Mouse (Mus musculus) midbrain, postnatal 0 days (tissue): ENCODE measurements around the gene Ulk2. TPM values are rescaled to one million over a fixed set of nuclear protein-coding genes. Genes with fewer than 3 reads are reported as not detected.
"Not testable (repeated sequence)": the region's sequence is repeated elsewhere in the genome, so short reads cannot be mapped to it uniquely, and the experiment has no call there.

Experiments
- ATAC-seq: fragments of 200-750 bp; cut with Nextera tagmentation; 2 replicates; pipeline ENCODE4 v1.8.0; 2017; ENCODE audit warnings: moderate number of reproducible peaks, mild to moderate bottlenecking, moderate TSS enrichment, moderate library complexity; ENCODE audit not compliant: low FRiP score
- DNase-seq: peaks from one replicate; pipeline ENCODE4 v3.0.0-alpha.2; 2015; ENCODE audit warnings: low spot score
- H3K27ac ChIP-seq: fragments of 300-500 bp; sonication (generic); 2 replicates; pipeline ENCODE4 v1.5.1; 2014; ENCODE audit warnings: low read depth, mild to moderate bottlenecking, low read length, mixed read lengths
- H3K27me3 ChIP-seq: fragments of 300-500 bp; sonication (generic); 2 replicates; pipeline ENCODE4 v1.6.1; 2014; ENCODE audit warnings: low read length, control low read depth, mixed read lengths; ENCODE audit not compliant: insufficient read depth
- H3K36me3 ChIP-seq: fragments of 300-500 bp; sonication (generic); 2 replicates; pipeline ENCODE4 v1.6.1; 2014; ENCODE audit warnings: low read length, control low read depth, mixed read lengths; ENCODE audit not compliant: insufficient read depth
- H3K4me1 ChIP-seq: fragments of 300-500 bp; sonication (generic); 2 replicates; pipeline ENCODE4 v1.6.1; 2014; ENCODE audit warnings: mild to moderate bottlenecking, control low read depth, antibody characterized with exemption, low read length, mixed read lengths; ENCODE audit not compliant: insufficient read depth
- H3K4me2 ChIP-seq: fragments of 300-500 bp; sonication (generic); 2 replicates; pipeline ENCODE4 v1.6.1; 2014; ENCODE audit warnings: low read depth, mild to moderate bottlenecking, low read length, mixed read lengths; ENCODE audit not compliant: poor library complexity, severe bottlenecking
- H3K4me3 ChIP-seq: fragments of 300-500 bp; sonication (generic); 2 replicates; pipeline ENCODE4 v1.5.1; 2014; ENCODE audit warnings: low read depth, mild to moderate bottlenecking, low read length, moderate library complexity
- H3K9ac ChIP-seq: fragments of 300-500 bp; sonication (generic); replicated peaks from 2 replicates; pipeline ENCODE4 v1.6.1; 2014; ENCODE audit warnings: mild to moderate bottlenecking, low read length, moderate library complexity, mixed read lengths; ENCODE audit not compliant: poor library complexity, severe bottlenecking
- H3K9me3 ChIP-seq: fragments of 300-500 bp; sonication (generic); 2 replicates; pipeline ENCODE4 v1.6.1; 2016; ENCODE audit warnings: low read length, control low read depth
- CTCF ChIP-seq: IDR thresholded peaks from 2 replicates; pipeline ENCODE4 v1.5.1; 2016; ENCODE audit warnings: antibody characterized with exemption, mild to moderate bottlenecking
- WGBS: fragments of 180-500 bp; shearing (Covaris S2); extraction: QIAGEN DNeasy Blood & Tissue Kit; methylation state at CpG from one replicate; pipeline ENCODE4 v1.1.7; 2014; 5-methylcytosine and 5-hydroxymethylcytosine counted together
- polyA plus RNA-seq: library from polyadenylated mRNA; unstranded; fragments of >200 nt; fragmentation: Nextera tagmentation; extraction: Ambion mirVana; gene quantifications from 2 replicates; pipeline ENCODE4 v1.2.1, GENCODE M21; 2015
- total RNA-seq: library from RNA; depleted of rRNA; stranded (reverse); fragments of >200 nt; gene quantifications from 2 replicates; pipeline ENCODE4 v1.2.3, GENCODE M21; 2014

Gene Ulk2
- total and polyA plus RNA-seq, 2 experiments from 2014 or later, result 38.2 to 151 TPM

- 65% methylated on average over 1 of the region's 1 CpGs for WGBS
- DNase-seq (no peak), ATAC-seq (no peak)
- H3K4me1 ChIP-seq, result no peaks in the 10 kb centered on the region
- H3K4me2 ChIP-seq, result no peak overlapping the region
- no peaks in the 10 kb centered on the region for H3K36me3 ChIP-seq
- H3K9me3 ChIP-seq, result no peaks in the 10 kb centered on the region
- no peak overlapping the region for H3K27ac ChIP-seq
- no peak overlapping the region for H3K4me3 ChIP-seq
- no peak overlapping the region for H3K9ac ChIP-seq
- TF ChIP-seq CTCF, result no peak
- no peaks in the 10 kb centered on the region for H3K27me3 ChIP-seq
Observed at GRCm38 (mm10) chr11:61859316-61859715, 4.4 kb upstream of the Ulk2 start.

GRCm38 (mm10) chr11:61855539-61855938 lies 666 bp upstream of the Ulk2 start:
- Histone ChIP-seq H3K36me3 (no peaks in the 10 kb centered on the region), H3K9me3 (no peaks in the 10 kb centered on the region), H3K9ac (peak overlapping the region; percentile 90), H3K27ac (peak overlapping the region; percentile 93), H3K27me3 (no peaks in the 10 kb centered on the region), H3K4me1 (peaks cover 5% of the 10 kb centered on the region; the same call in 1 of the 2 replicates), H3K4me3 (peak overlapping the region; percentile 60), H3K4me2 (peak overlapping the region; percentile 64)
- no peak for TF ChIP-seq CTCF
- 36% methylated on average over 6 of the region's 6 CpGs for WGBS
- DNase-seq, result no peak
- ATAC-seq, result no peak

- no peaks in the 10 kb centered on the region for H3K27me3 ChIP-seq
- DNase-seq, result peak; percentile 87
- peak overlapping the region; percentile 90 for H3K9ac ChIP-seq
- ATAC-seq, result peak; percentile 80
- H3K27ac ChIP-seq, result peak overlapping the region; percentile 93
- WGBS, result under 1% methylated on average over 81 of the region's 87 CpGs
- no peaks in the 10 kb centered on the region for H3K9me3 ChIP-seq
- H3K4me2 ChIP-seq, result peak overlapping the region; percentile 64
- H3K36me3 ChIP-seq, result no peaks in the 10 kb centered on the region
- peaks cover 5% of the 10 kb centered on the region; the same call in 1 of the 2 replicates for H3K4me1 ChIP-seq
- H3K4me3 ChIP-seq, result peak overlapping the region; percentile 60
- TF ChIP-seq CTCF, result peak; percentile 72
Observed at GRCm38 (mm10) chr11:61854211-61854987, 474 bp downstream of the Ulk2 start.

GRCm38 (mm10) chr11:61853659-61854058 lies 1.2 kb downstream of the Ulk2 start:
- no peak for ATAC-seq
- no peak for DNase-seq
- TF ChIP-seq CTCF, result no peak
- Histone ChIP-seq H3K9ac (peak overlapping the region; percentile 90), H3K9me3 (no peaks in the 10 kb centered on the region), H3K27ac (peak overlapping the region; percentile 93; the same call in 1 of the 2 replicates), H3K4me3 (peak overlapping the region; percentile 60), H3K36me3 (no peaks in the 10 kb centered on the region), H3K27me3 (no peaks in the 10 kb centered on the region), H3K4me2 (peak overlapping the region; percentile 64), H3K4me1 (peaks cover 5% of the 10 kb centered on the region; the same call in 1 of the 2 replicates)
- WGBS, result 12% methylated on average over 5 of the region's 5 CpGs

- Histone ChIP-seq H3K4me3 (no peak overlapping the region), H3K27me3 (no peaks in the 10 kb centered on the region), H3K4me1 (peaks cover 5% of the 10 kb centered on the region; the same call in 1 of the 2 replicates), H3K27ac (no peak overlapping the region), H3K9ac (no peak overlapping the region), H3K36me3 (no peaks in the 10 kb centered on the region), H3K9me3 (no peaks in the 10 kb centered on the region), H3K4me2 (peak overlapping the region; percentile 34)
- no peak for ATAC-seq
- no peak for TF ChIP-seq CTCF
- DNase-seq, result no peak
Observed at GRCm38 (mm10) chr11:61852916-61853315, 2.0 kb downstream of the Ulk2 start.

GRCm38 (mm10) chr11:61851195-61851594 lies 3.7 kb downstream of the Ulk2 start:
- no peak overlapping the region for H3K9ac ChIP-seq
- 86% methylated on average over 3 of the region's 3 CpGs for WGBS

GRCm38 (mm10) chr11:61840663-61841062 lies 14.2 kb downstream of the Ulk2 start:
- peaks cover 14% of the 10 kb centered on the region for H3K36me3 ChIP-seq
- H3K9ac ChIP-seq, H3K4me1 ChIP-seq, DNase-seq, H3K27me3 ChIP-seq, H3K9me3 ChIP-seq, H3K27ac ChIP-seq, H3K4me3 ChIP-seq, H3K4me2 ChIP-seq, ATAC-seq: not testable (repeated sequence)
- whole genome bisulfite sequencing, result 64% methylated on average over 3 of the region's 3 CpGs

More at GRCm38 (mm10) chr11:61851195-61851594, 3.7 kb downstream of the Ulk2 start:
- Histone ChIP-seq H3K27me3 (no peaks in the 10 kb centered on the region), H3K4me1 (peaks cover 5% of the 10 kb centered on the region; the same call in 1 of the 2 replicates), H3K4me3 (no peak overlapping the region), H3K4me2 (no peak overlapping the region), H3K27ac (no peak overlapping the region), H3K36me3 (no peaks in the 10 kb centered on the region), H3K9me3 (no peaks in the 10 kb centered on the region)
- DNase-seq, result no peak
- TF ChIP-seq CTCF, result no peak
- ATAC-seq, result no peak
